Mouse (Mus musculus) layer of hippocampus, adult 6 months (tissue): ENCODE results near the gene Rae1. TPM values are rescaled to one million over a fixed set of nuclear protein-coding genes. Genes with fewer than 3 reads are reported as not detected.

Experiments used
- long read RNA-seq, 2 experiments: library from polyadenylated mRNA; unstranded; transcript quantifications; one replicate each; pipeline ENCODE4 v2.0.0; 2019 to 2020
- polyA plus RNA-seq: library from polyadenylated mRNA; unstranded; fragments of <200 nt; fragmentation: Nextera tagmentation; gene quantifications from 2 replicates; pipeline ENCODE4 v1.2.3, GENCODE M21; 2021

Rae1 gene
- 79.3 and 80.0 TPM in 2 replicates for polyA plus RNA-seq
- long read RNA-seq, experiment 1, transcript Rae1-201 (12 exons, 1,742 nt), result major isoform, 169 of 193 reads
- long read RNA-seq, experiment 1, partial matches to known transcripts, result 9 of 193 reads
- long read RNA-seq, experiment 1, other reads (novel, unspliced or antisense), result 14 of 193 reads
- long read RNA-seq, experiment 2, transcript Rae1-201 (12 exons, 1,742 nt), result major isoform, 413 of 482 reads
- long read RNA-seq, experiment 2, partial matches to known transcripts, result 13 of 482 reads
- long read RNA-seq, experiment 2, other reads (novel, unspliced or antisense), result 55 of 482 reads

GRCm38 (mm10) chr2:172999630-173000284, at the start of gene Rae1:
Gene Rae1, plus strand, starts transcription at chr2:173000117.

DNA sequence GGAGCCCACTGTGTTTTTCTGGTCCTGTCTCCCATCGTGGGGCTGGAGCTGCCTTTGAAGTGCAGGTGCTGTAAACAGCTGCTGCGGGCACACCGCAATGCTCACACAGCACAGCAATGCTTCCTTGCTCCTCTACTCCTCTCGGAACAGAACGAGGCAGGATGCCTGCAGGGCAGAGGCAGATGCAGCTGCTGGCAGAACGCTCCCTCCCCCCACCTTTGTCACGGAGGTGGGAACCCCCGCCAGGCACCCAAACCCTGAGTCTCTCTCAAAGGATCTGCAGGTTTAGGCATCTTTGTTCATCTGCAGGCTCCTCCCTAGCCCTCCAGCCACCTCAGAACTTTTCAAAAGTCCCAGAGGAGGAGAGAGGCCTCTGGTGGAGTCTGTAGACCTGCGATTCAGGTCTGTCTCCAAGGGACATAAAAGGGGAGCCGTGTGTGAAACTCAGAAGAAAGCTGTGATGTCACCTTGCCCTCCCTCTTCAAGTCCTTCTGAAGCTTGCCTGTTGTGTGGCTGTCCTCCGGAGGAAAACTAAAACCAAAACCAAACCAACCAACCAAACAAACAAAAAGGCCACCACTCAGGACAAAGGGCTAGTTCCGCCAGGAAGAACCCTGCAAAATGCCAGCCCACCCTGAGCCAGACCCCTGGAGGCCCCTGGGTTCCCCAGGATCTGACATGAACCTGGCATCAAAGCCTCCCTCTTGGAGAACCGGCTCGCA, 22.3 kb upstream of the Rae1 start, which contains the start of gene Spo11:
Gene Spo11, plus strand, starts transcription at position 292 of the 722 bp plus-strand sequence.

GRCm38 (mm10) chr2:173020430-173020829, 20.5 kb downstream of the Rae1 start, which contains the start of gene Rbm38:
Gene Rbm38, plus strand, starts transcription at chr2:173020498.

Other genes starting within 250 kb of the Rae1 start
- 5.0 and 5.2 TPM in 2 replicates for gene Bmp7, start 59.8 kb upstream of the Rae1 start, polyA plus RNA-seq
- 0.08 TPM in 1 of 2 replicates, not detected in the other for gene Spo11, start 22.4 kb upstream of the Rae1 start, polyA plus RNA-seq
- 3.9 TPM in 2 replicates for gene Rbm38, start 20.4 kb downstream of the Rae1 start, polyA plus RNA-seq
- not detected in 2 replicates for gene Ctcfl, start 119.4 kb downstream of the Rae1 start, polyA plus RNA-seq
- not detected in 2 replicates for gene Pck1, start 152.9 kb downstream of the Rae1 start, polyA plus RNA-seq
- 0.25 and 0.60 TPM in 2 replicates for gene Zbp1, start 218.8 kb downstream of the Rae1 start, polyA plus RNA-seq